12 mouse cellular contexts compared by ENCODE assay signal in the genomic region with DNA sequence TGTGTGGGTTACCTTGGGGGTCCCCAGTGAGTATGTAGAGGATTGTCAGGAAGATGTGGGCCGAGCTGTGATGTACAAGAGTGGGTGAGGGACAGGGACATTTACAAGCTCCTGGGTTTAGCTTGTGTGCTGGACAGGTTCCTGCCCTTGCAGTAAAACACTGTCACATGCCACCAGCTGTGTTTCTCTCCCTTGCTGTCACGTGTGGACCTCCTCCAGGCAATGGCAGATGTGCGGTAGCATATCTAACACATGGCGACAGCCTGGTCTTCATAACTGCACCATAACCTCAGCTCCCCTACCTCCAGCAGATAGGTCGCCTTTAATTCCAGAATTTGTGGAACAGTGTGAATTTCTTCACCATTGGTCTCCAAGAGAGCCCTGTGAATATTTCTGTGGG.
DNase-seq lines count a peak whose midpoint lies in the region; ATAC-seq and TF ChIP-seq lines count a peak whose summit lies in the region.
"Had no signal": no experiment of that assay in that cellular context is flagged by ENCODE, and none has a peak within 500 bp of the region (broad histone marks: within the 10 kb centered on the region; RNA-seq: fewer than 3 reads in every experiment).

No protein-coding gene starts in this region.

- H3K9ac ChIP-seq in lung, embryonic 14.5 days, result no peak overlapping the region
- H3K9ac ChIP-seq in midbrain, embryonic 13.5 days (replicated peaks), result no peak overlapping the region
- H3K9ac ChIP-seq: heart, embryonic 15.5 days; hindbrain, embryonic 15.5 days had no signal

- no peaks in the 10 kb centered on the region for H3K27me3 ChIP-seq in lung, embryonic 14.5 days (ENCODE audit: insufficient read depth, low read length)
- H3K27me3 ChIP-seq in midbrain, embryonic 13.5 days, result no peaks in the 10 kb centered on the region; the same call in 1 of the 2 replicates
- H3K27me3 ChIP-seq: heart, embryonic 15.5 days; hindbrain, embryonic 15.5 days had no signal

- 59% methylated on average over 5 of the region's 5 CpGs for WGBS in lung, embryonic 14.5 days
- 75% methylated on average over 5 of the region's 5 CpGs for WGBS in midbrain, embryonic 13.5 days

- no peak for TF ChIP-seq CTCF in lung, embryonic 14.5 days (IDR thresholded peaks at IDR 0.05; ENCODE audit: low read depth)

- no peaks in the 10 kb centered on the region for H3K36me3 ChIP-seq in lung, embryonic 14.5 days (ENCODE audit: insufficient read depth)
- no peaks in the 10 kb centered on the region for H3K36me3 ChIP-seq in midbrain, embryonic 13.5 days
- H3K36me3 ChIP-seq: heart, embryonic 15.5 days; hindbrain, embryonic 15.5 days had no signal

- no peak overlapping the region for H3K4me3 ChIP-seq in lung, embryonic 14.5 days (ENCODE audit: low read depth, low read length)
- no peak overlapping the region for H3K4me3 ChIP-seq in midbrain, embryonic 13.5 days (replicated peaks)
- H3K4me3 ChIP-seq: heart, embryonic 15.5 days; hindbrain, embryonic 15.5 days had no signal

- H3K4me1 ChIP-seq in lung, embryonic 14.5 days (ENCODE audit: insufficient read depth), result peaks cover 6% of the 10 kb centered on the region; the same call in 1 of the 2 replicates
- peaks cover 17% of the 10 kb centered on the region for H3K4me1 ChIP-seq in midbrain, embryonic 13.5 days (replicated peaks)
- H3K4me1 ChIP-seq: heart, embryonic 15.5 days had no signal

- H3K27ac ChIP-seq in lung, embryonic 14.5 days (ENCODE audit: low read depth), result no peak overlapping the region
- H3K27ac ChIP-seq in midbrain, embryonic 13.5 days, result peak overlapping the region; percentile 77
- H3K27ac ChIP-seq: heart, embryonic 15.5 days had no signal

- no peak overlapping the region for H3K4me2 ChIP-seq in lung, embryonic 14.5 days
- no peak overlapping the region for H3K4me2 ChIP-seq in midbrain, embryonic 13.5 days (replicated peaks)
- H3K4me2 ChIP-seq: heart, embryonic 15.5 days; hindbrain, embryonic 15.5 days had no signal

- no peaks in the 10 kb centered on the region for H3K9me3 ChIP-seq in lung, embryonic 14.5 days (ENCODE audit: low read depth, low read length)
- H3K9me3 ChIP-seq in midbrain, embryonic 13.5 days, result no peaks in the 10 kb centered on the region
- H3K9me3 ChIP-seq: heart, embryonic 15.5 days; hindbrain, embryonic 15.5 days had no signal

- ATAC-seq in lung, embryonic 14.5 days (ENCODE audit: insufficient read depth), result no peak
- ATAC-seq in midbrain, embryonic 13.5 days, result no peak
- ATAC-seq in monocyte, adult 5-6 weeks (replicated peaks; ENCODE audit: insufficient number of reproducible peaks, low FRiP score, low TSS enrichment, poor library complexity, severe bottlenecking), result no peak
- no peak for ATAC-seq in activated CD4-positive, CD25-positive, alpha-beta regulatory T cell, adult 4 months

- DNase-seq in lung, embryonic 14.5 days, result peak; percentile 11
- DNase-seq in lung, postnatal 14 days, result no peak
- DNase-seq in c-Kit-positive CD71-positive TER-119-negative erythroid progenitor cells, embryonic 14.5 days (ENCODE audit: low read depth), result peak; percentile 8
- peak; percentile 40 for DNase-seq in liver
- DNase-seq: cerebellum, adult 8-10 months; gastrocnemius, postnatal 36 days; kidney, adult 18-20 months had no signal
